Mouse (Mus musculus) olfactory bulb, adult 2 months (tissue): Measurements from ENCODE around the gene Mertk.

ENCODE experiments used
- CTCF ChIP-seq: fragments of 200-500 bp; IDR thresholded peaks from 2 replicates; pipeline ENCODE4 v1.5.1; 2012; ENCODE audit warnings: low read depth, mild to moderate bottlenecking, low read length, moderate library complexity; ENCODE audit not compliant: insufficient read depth
- POLR2A ChIP-seq: fragments of 200-500 bp; IDR thresholded peaks from 2 replicates; pipeline ENCODE4 v1.6.1; 2012; ENCODE audit warnings: mild to moderate bottlenecking, low read depth, low read length, moderate library complexity; ENCODE audit not compliant: insufficient read depth

DNA sequence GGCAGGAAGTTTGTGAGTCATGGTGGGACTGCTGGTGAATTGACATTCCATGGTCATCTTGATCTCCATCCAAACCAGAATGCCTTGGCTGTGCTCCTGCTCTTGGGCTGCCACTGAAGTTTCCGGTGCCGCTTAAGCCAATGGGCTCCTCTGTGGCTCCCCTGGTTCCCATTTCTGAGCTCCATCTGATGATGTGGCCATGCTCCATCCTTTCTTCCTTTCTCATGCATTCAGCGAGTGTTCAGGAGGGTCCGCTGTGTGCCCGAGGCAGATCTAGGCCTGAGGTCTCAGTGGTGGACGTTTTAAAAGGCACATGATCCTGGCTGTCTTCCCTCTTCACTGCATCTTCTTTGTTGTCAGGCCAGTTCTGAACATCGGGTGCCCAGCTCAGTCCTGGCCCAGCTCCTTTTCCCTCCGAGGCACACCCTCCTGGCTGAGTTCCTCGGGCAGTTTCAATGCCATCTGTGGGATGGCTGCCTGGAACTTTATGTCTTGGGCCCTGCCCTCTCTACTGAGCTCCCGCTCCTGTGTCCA is 40.0 kb downstream of the Mertk start:
- TF ChIP-seq CTCF = no peak
- TF ChIP-seq POLR2A = no peak
